Mouse (Mus musculus) heart, postnatal 0 days (tissue): Measurements from ENCODE around the gene Fbxl18. TPM values are rescaled to one million over a fixed set of nuclear protein-coding genes. Genes with fewer than 3 reads are reported as not detected.

Experiments
- ATAC-seq: fragments of 200-750 bp; cut with Nextera tagmentation; 2 replicates; pipeline ENCODE4 v1.8.0; 2017; ENCODE audit warnings: low read depth, moderate number of reproducible peaks, moderate library complexity; ENCODE audit not compliant: insufficient read depth
- DNase-seq: peaks from one replicate; pipeline ENCODE4 v3.0.0-alpha.2; 2016; ENCODE audit warnings: low spot score
- H3K27ac ChIP-seq: fragments of 300-500 bp; sonication (generic); 2 replicates; pipeline ENCODE4 v1.5.1; 2014; ENCODE audit warnings: low read depth, mild to moderate bottlenecking
- H3K27me3 ChIP-seq: fragments of 300-500 bp; sonication (generic); 2 replicates; pipeline ENCODE4 v1.6.1; 2014; ENCODE audit warnings: low read length, mixed read lengths; ENCODE audit not compliant: control insufficient read depth, insufficient read depth
- H3K36me3 ChIP-seq: fragments of 300-500 bp; sonication (generic); replicated peaks from 2 replicates; pipeline ENCODE4 v1.6.1; 2014; ENCODE audit warnings: low read length, mixed read lengths; ENCODE audit not compliant: control insufficient read depth, insufficient read depth
- H3K4me1 ChIP-seq: fragments of 300-500 bp; sonication (generic); 2 replicates; pipeline ENCODE4 v1.6.1; 2014; ENCODE audit warnings: antibody characterized with exemption; ENCODE audit not compliant: control insufficient read depth, insufficient read depth
- H3K4me2 ChIP-seq: fragments of 300-500 bp; sonication (generic); 2 replicates; pipeline ENCODE4 v1.6.1; 2014; ENCODE audit warnings: low read depth, mild to moderate bottlenecking, low read length, moderate library complexity
- H3K4me3 ChIP-seq: fragments of 300-500 bp; sonication (generic); 2 replicates; pipeline ENCODE4 v1.5.1; 2014; ENCODE audit warnings: low read depth, low read length
- H3K9ac ChIP-seq: fragments of 300-500 bp; sonication (generic); replicated peaks from 2 replicates; pipeline ENCODE4 v1.6.1; 2014; ENCODE audit warnings: low read depth, low read length, mixed read lengths
- H3K9me3 ChIP-seq: fragments of 300-500 bp; sonication (generic); replicated peaks from 2 replicates; pipeline ENCODE4 v1.6.1; 2016; ENCODE audit warnings: low read length; ENCODE audit not compliant: control insufficient read depth
- CTCF ChIP-seq: IDR thresholded peaks from 2 replicates; pipeline ENCODE4 v1.5.1; 2016; ENCODE audit warnings: antibody characterized with exemption, control low read depth, low read depth
- EP300 ChIP-seq: IDR thresholded peaks from 2 replicates; pipeline ENCODE4 v1.6.1; 2016; ENCODE audit warnings: antibody characterized with exemption, low read depth
- WGBS: fragments of 180-500 bp; shearing (Covaris S2); extraction: QIAGEN DNeasy Blood & Tissue Kit; methylation state at CpG from one replicate; pipeline ENCODE4 v1.1.7; 2014; 5-methylcytosine and 5-hydroxymethylcytosine counted together
- polyA plus RNA-seq: library from polyadenylated mRNA; unstranded; fragments of >200 nt; fragmentation: Nextera tagmentation; extraction: Ambion mirVana; gene quantifications from 2 replicates; pipeline ENCODE4 v1.2.1, GENCODE M21; 2015
- total RNA-seq: library from RNA; depleted of rRNA; stranded (reverse); fragments of >200 nt; gene quantifications from 2 replicates; pipeline ENCODE4 v1.2.3, GENCODE M21; 2014; ENCODE audit warnings: low replicate concordance

Fbxl18 gene
- total and polyA plus RNA-seq, 2 experiments from 2014 or later: 7.3 to 17.8 TPM

- H3K4me1 ChIP-seq: peaks cover 7% of the 10 kb centered on the region
- H3K36me3 ChIP-seq: no peaks in the 10 kb centered on the region
- TF ChIP-seq EP300 (no peak), CTCF (no peak)
- WGBS: 2% methylated on average over 9 of the region's 9 CpGs
- H3K9ac ChIP-seq: peak overlapping the region; percentile 97
- no peaks in the 10 kb centered on the region for H3K27me3 ChIP-seq
- DNase-seq (no peak), ATAC-seq (no peak)
- no peaks in the 10 kb centered on the region for H3K9me3 ChIP-seq
- peak overlapping the region; percentile 71 for H3K4me2 ChIP-seq
- H3K4me3 ChIP-seq: peak overlapping the region; percentile 88
- H3K27ac ChIP-seq: peak overlapping the region; percentile 99
Measured at GRCm38 (mm10) chr5:142821974-142822285, 73.3 kb downstream of the Fbxl18 start.

- Histone ChIP-seq H3K27ac (peak overlapping the region; percentile 99), H3K36me3 (no peaks in the 10 kb centered on the region), H3K9ac (peak overlapping the region; percentile 97), H3K4me2 (peak overlapping the region; percentile 71), H3K4me1 (peaks cover 7% of the 10 kb centered on the region), H3K9me3 (no peaks in the 10 kb centered on the region), H3K4me3 (peak overlapping the region; percentile 88), H3K27me3 (no peaks in the 10 kb centered on the region)
- TF ChIP-seq CTCF (peak; percentile 18; the same call in 1 of the 2 replicates), EP300 (no peak)
- DNase-seq: peak; percentile 94
- WGBS: under 1% methylated on average over 36 of the region's 36 CpGs
- ATAC-seq: peak; percentile 58
Measured at GRCm38 (mm10) chr5:142821266-142821973, 73.8 kb downstream of the Fbxl18 start.

DNA sequence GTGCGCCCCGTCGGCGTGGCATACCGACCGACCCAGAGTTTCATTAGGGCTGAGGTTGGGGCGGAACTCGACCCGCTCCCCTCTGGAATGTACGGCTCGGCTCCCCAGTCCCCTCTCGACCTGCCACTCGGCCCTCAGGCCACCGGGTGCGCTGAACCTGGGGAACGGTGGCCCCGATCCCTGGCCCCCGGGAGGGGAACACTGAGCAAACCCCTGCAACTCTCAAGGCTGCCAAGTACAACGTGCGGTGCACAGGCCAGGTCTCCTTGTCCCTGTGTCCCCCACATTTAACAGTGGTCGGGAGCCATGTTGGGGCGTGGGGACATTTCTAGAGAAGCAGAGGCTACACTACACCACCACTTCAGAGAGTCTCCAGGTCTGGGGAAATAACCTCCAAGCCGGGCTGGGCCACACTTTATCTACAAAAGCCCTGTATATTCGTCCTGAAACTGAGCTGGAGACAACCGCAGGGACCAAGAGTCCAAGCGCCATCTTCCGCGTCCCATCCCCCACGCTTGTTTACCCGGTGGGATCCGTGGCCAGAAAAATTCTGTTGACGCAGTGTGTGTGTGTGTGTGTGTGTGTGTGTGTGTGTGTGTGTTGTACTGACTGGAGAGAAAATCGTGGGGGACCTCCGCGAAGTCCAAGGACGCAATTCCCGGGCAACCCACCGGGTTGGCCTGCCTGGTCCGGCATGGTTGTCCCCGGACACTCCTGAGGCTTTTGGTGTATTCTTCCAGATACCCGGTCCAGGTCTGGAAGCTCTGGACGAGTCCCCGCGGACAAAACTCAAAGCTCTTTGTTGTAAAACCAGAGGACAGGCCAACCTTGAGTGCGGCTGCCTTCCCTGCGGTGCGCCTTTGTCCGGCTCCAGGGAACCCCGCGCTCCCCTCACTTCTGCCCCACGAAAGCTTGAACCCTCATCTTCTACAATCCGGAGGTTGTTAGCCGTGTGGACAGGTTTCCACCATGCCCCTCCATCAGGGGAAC lies 74.7 kb downstream of the Fbxl18 start:
- TF ChIP-seq CTCF: no peak
- 0 out of 2 replicates have a peak, but pooled peaks have one; percentile 21 for TF ChIP-seq EP300
- ATAC-seq (no peak), DNase-seq (peak; percentile 66)
- no peaks in the 10 kb centered on the region for H3K36me3 ChIP-seq
- H3K4me3 ChIP-seq: peak overlapping the region; percentile 88
- H3K4me1 ChIP-seq: peaks cover 6% of the 10 kb centered on the region
- no peaks in the 10 kb centered on the region for H3K27me3 ChIP-seq
- peak overlapping the region; percentile 71 for H3K4me2 ChIP-seq
- WGBS: under 1% methylated on average over 53 of the region's 53 CpGs
- H3K9me3 ChIP-seq: no peaks in the 10 kb centered on the region
- H3K9ac ChIP-seq: peak overlapping the region; percentile 97
- peak overlapping the region; percentile 99 for H3K27ac ChIP-seq

DNA sequence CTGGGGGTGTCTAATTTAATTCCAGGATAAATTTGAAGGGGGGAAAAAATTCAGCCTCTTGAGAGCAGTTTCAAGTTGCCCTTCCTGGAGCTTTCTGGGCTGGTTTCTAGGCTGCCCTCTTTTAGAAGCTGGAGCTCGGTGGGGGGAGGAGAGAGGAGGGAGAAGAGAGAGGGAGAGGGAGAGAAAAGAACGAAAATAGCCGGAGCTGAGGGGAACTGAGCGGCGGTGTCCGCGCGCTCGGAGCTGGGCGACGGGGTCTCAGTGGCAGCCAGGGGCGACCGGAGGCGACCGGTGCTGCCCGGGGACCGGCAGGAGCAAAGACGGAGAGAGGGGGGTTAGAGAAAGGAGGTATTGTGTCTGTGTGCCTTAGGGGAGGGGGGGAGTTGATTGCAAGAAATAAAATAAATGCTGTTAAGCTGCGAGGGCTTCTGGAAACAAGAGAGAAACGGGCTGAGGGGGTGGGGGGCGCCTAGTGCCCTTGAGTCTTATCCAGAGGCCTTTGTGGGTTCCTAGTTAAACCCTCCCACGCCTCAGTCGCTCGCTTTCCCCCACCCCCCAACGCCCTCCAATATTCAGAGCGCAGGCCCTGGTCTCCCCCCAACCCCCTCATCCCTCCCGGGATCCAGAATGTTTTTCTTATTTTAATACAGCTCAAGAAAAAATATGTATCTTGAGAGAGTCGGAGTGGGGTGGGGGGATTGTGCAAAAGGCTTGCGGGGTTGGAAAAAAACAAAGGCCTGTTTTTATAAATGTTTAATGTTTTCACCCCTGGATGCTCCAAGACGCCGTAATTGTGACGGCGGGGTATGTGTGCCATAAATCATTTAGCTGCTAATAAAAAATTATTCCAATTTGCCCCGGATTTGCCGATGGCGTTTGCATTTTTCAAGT lies 75.6 kb downstream of the Fbxl18 start:
- DNase-seq: peak; percentile 93
- H3K4me3 ChIP-seq: peak overlapping the region; percentile 88
- H3K9ac ChIP-seq: peak overlapping the region; percentile 97
- H3K9me3 ChIP-seq: no peaks in the 10 kb centered on the region
- WGBS: under 1% methylated on average over 34 of the region's 36 CpGs
- H3K27me3 ChIP-seq: no peaks in the 10 kb centered on the region
- peak overlapping the region; percentile 99 for H3K27ac ChIP-seq
- no peaks in the 10 kb centered on the region for H3K36me3 ChIP-seq
- H3K4me1 ChIP-seq: peaks cover 4% of the 10 kb centered on the region; the same call in 1 of the 2 replicates
- ATAC-seq: 0 out of 2 replicates have a peak, but pooled peaks have one; percentile 3
- peak overlapping the region; percentile 71 for H3K4me2 ChIP-seq
- TF ChIP-seq EP300 (peak; percentile 74; the same call in 1 of the 2 replicates), CTCF (no peak)
